Comparison of ENCODE assay signal across 21 mouse cellular contexts in the genomic region with DNA sequence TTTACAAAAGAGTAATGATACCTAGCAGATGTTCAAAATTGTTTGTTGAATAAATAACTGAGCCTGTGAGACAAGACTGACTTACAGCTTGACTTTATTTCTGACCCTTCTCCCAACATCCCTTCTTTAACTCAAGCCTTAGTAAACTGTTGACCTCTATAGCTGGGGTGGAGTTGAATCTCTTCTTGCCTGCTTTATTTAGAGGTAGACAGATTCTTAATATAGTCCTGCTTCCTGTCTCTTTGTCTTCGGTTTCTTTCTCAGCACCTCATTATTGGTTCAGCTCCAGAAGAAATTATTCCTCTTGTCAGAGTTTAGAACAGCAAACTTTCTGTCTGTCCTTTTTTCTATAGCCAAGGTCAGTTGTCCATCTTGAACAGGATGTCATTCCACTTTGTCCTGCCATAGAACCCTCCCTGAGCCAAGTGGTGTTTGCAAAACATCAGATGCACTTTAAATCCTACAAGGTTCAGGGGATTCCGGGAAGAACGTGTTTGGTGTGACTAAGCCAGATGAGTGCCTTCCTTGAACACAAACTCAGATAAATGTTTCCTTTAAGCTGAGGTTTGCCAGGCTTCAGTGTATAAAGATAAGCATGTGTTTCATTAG.
"Had no signal": no experiment of that assay in that cellular context is flagged by ENCODE, and none has a peak within 500 bp of the region (broad histone marks: within the 10 kb centered on the region; RNA-seq: fewer than 3 reads in every experiment).

No protein-coding gene starts in this region.

- H3K27ac ChIP-seq: hindbrain, postnatal 0 days; limb, embryonic 13.5 days; liver, embryonic 13.5 days; midbrain, embryonic 10.5 days; midbrain, embryonic 13.5 days; neural tube, embryonic 13.5 days; stomach, embryonic 15.5 days had no signal

- ATAC-seq: hindbrain, postnatal 0 days; inflammation-experienced regulatory T-cells, adult 6 months; intestine, embryonic 16.5 days; midbrain, embryonic 13.5 days; midbrain, embryonic 16.5 days had no signal

- H3K4me2 ChIP-seq: limb, embryonic 13.5 days; liver, embryonic 13.5 days; midbrain, embryonic 13.5 days; neural tube, embryonic 13.5 days; stomach, embryonic 15.5 days had no signal

- H3K9me3 ChIP-seq: limb, embryonic 13.5 days; liver, embryonic 13.5 days; midbrain, embryonic 10.5 days; midbrain, embryonic 13.5 days; neural tube, embryonic 13.5 days; stomach, embryonic 15.5 days had no signal

- H3K4me1 ChIP-seq: limb, embryonic 13.5 days; liver, embryonic 13.5 days; megakaryocyte, embryonic 14.5 days; midbrain, embryonic 10.5 days; midbrain, embryonic 13.5 days; neural tube, embryonic 13.5 days; stomach, embryonic 15.5 days had no signal

- DNase-seq: kidney, adult 18-20 months; kidney, adult 9 months; kidney, postnatal 10 days; left cerebral cortex, postnatal 4 days; liver, embryonic 13.5 days; lung, postnatal 10 days; retina, postnatal 1 day; right cerebral cortex, postnatal 25 days; spleen, adult 18-20 months; thymus, postnatal 25 days had no signal

- H3K9ac ChIP-seq: limb, embryonic 13.5 days; liver, embryonic 13.5 days; midbrain, embryonic 13.5 days; neural tube, embryonic 13.5 days; stomach, embryonic 15.5 days had no signal

- H3K4me3 ChIP-seq: limb, embryonic 13.5 days; liver, embryonic 13.5 days; megakaryocyte, embryonic 14.5 days; midbrain, embryonic 10.5 days; midbrain, embryonic 13.5 days; myocyte; neural tube, embryonic 13.5 days; stomach, embryonic 15.5 days had no signal

- H3K36me3 ChIP-seq: limb, embryonic 13.5 days; liver, embryonic 13.5 days; midbrain, embryonic 10.5 days; midbrain, embryonic 13.5 days; neural tube, embryonic 13.5 days; stomach, embryonic 15.5 days had no signal

- H3K27me3 ChIP-seq: limb, embryonic 13.5 days; liver, embryonic 13.5 days; megakaryocyte, embryonic 14.5 days; midbrain, embryonic 13.5 days; neural tube, embryonic 13.5 days; stomach, embryonic 15.5 days had no signal
